Mouse (Mus musculus) heart, adult 2 months (tissue): Measurements from ENCODE around the gene Spock1.

Experiments
- CTCF ChIP-seq: fragments of 200-600 bp; IDR thresholded peaks from 2 replicates; pipeline ENCODE4 v1.8.1; 2022; ENCODE audit warnings: antibody characterized with exemption, mild to moderate bottlenecking, moderate library complexity
- EP300 ChIP-seq: fragments of 200-500 bp; IDR thresholded peaks from 2 replicates; pipeline ENCODE4 v1.6.1; 2011; ENCODE audit warnings: low read depth, low read length, control low read depth; ENCODE audit not compliant: insufficient read depth
- POLR2A ChIP-seq: fragments of 200-500 bp; IDR thresholded peaks from 2 replicates; pipeline ENCODE4 v1.6.1; 2011; ENCODE audit warnings: mild to moderate bottlenecking, low read depth, low read length, control low read depth; ENCODE audit not compliant: insufficient read depth

GRCm38 (mm10) chr13:57636196-57637015 lies 271.7 kb downstream of the Spock1 start:
- TF ChIP-seq POLR2A = no peak
- no peak for TF ChIP-seq EP300
- no peak for TF ChIP-seq CTCF
